Mouse (Mus musculus) spleen, adult 18-20 months (tissue): ENCODE results near the gene Olfr181.

Source experiments
- DNase-seq, 2 experiments: peaks; one replicate each; pipeline ENCODE4 v3.0.0; 2022; ENCODE audit warnings: mixed read lengths in 2 of 2

The Olfr181 gene

GRCm38 (mm10) chr16:58928655-58929054 is at the start of gene Olfr181:
Olfr181 (minus strand) TSS chr16:58928755.
- DNase-seq = no peak

GRCm38 (mm10) chr16:58929292-58929691 is 737 bp upstream of the Olfr181 start, which contains the start of gene Olfr180:
Olfr180 (minus strand) TSS chr16:58929392.
- DNase-seq = no peak

DNA sequence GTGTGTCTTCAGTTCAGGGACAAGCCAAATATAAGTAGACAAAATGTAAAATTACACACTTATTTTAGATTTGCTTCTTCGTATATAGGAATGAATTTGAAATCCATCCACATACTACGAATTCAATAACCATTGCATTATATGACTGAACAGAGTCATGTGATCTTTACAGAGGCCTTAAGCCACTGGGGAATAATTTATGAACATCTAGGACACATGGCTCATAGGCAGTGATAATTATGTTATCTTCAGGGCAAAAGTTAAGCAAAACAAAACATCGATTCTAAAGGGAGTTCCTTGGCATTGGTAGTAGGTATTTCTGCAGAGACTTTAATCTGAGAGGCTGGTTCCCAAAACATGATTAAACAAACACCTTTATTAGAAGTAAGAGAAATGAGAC is 36.6 kb downstream of the Olfr181 start, which contains the start of gene Olfr178:
TSS of gene Olfr178 (minus strand) at position 101 of the 400 bp plus-strand sequence.
- DNase-seq = no peak

GRCm38 (mm10) chr16:58884416-58884815 is 44.1 kb downstream of the Olfr181 start:
- no peak for DNase-seq
